Mouse (Mus musculus) Muller cell, postnatal 12 days (primary cell): ENCODE measurements around the gene Gga2.

Experiments used
- DNase-seq: peaks from one replicate; pipeline ENCODE4 v3.0.0-alpha.2; 2015; ENCODE audit errors: inconsistent ontology term

Gga2 gene

DNA sequence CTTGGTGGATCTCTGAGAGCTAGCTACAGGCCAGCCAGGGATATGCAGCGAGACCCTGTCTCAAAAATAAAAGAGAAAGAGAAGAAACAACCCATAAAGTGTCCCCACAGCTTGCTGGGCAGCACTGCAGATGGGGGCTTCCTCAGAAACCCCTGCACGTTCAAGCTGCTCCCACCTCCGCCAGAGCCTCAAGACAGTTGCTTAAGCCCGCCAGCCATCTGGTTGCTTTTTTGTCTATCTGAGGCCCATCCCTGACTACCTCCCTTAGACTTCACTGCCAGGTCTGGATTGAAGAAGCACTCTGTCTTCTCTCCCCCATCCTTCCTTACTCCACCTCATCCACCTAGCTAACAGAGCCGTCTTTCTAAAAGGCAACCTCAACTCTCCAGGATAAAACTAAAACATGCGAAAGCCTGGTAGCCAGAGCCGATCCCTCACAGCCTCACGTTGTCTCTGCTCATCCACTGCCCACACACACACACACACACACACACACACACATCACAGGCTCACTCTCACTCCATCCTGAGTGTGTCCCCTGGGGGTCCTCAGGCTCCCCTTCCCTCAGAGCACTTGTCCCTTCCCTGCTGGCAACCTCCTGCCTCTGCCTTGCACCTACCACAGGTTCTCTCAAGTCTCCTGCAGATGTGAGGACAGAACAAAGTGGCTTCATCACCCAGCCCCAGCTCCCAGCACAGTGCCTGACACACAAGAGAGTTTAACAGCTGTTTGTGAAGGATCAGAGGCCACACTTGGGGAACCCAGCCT lies 82.7 kb downstream of the Gga2 start:
- DNase-seq: no peak

DNA sequence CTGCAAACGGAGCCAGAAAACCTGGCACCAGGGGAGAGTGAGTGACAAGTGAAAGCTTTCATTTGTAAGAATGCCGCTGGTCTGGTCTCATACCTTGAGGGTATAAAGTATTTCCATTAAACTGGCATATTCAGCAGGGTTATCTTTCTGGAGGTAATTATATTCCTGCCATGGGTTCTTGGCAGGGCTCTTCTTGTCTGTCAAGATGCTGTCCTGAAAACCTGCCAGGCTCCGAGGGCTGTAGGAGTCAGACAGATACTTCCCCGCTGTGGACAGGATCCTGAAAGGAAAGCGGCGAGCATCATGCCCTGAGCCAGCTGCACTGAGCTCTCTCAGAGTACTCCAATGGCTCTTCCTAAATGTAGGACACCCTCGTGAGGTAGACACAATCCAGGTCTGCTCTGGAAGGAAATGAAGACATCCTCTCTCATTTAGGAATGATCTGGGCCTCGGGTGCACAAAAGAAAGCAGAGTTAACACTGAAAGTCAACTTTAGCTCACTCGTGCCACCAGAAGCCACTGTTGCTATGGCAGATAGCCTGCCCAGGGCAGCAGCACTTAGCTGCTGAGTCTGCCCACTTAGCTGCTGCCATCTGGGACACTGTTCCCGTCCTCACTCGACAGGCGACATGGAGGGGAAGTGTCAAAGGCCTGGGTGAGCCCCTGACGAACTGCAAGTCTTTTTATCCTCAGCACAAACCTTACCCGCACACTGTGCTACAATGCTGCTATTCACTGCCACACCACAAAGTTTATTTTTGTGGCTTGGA lies 84.0 kb downstream of the Gga2 start:
- DNase-seq: no peak
